Mouse (Mus musculus): ENCODE measurements around the gene 1700016C15Rik. TPM values are rescaled to one million over a fixed set of nuclear protein-coding genes. Genes with fewer than 3 reads are reported as not detected.

1700016C15Rik gene
- polyA plus RNA-seq (2015; fragmentation: Nextera tagmentation; extraction: Ambion mirVana), result not detected in 2 replicates

GRCm38 (mm10) chr1:177729043-177730024 is at the start of gene 1700016C15Rik:
1700016C15Rik (plus strand) TSS chr1:177729814.
- no peaks in the 10 kb centered on the region for H3K36me3 ChIP-seq (ENCODE audit: control insufficient read depth, insufficient read depth, low read length)
- WGBS, result 68% methylated on average over 11 of the region's 11 CpGs
- H3K4me3 ChIP-seq (ENCODE audit: low read length), result no peak within 1 kb of the TSS
- H3K9ac ChIP-seq (ENCODE audit: low read depth, low read length), result no peak within 1 kb of the TSS
- no peak within 1 kb of the TSS for H3K27ac ChIP-seq (ENCODE audit: low read depth, low read length)
- ATAC-seq, result no peak
- H3K9me3 ChIP-seq (ENCODE audit: control insufficient read depth, low read length), result peaks cover 3% of the 10 kb centered on the region
- H3K4me1 ChIP-seq (ENCODE audit: control insufficient read depth, insufficient read depth, low read depth, low read length), result no peaks in the 10 kb centered on the region
- H3K27me3 ChIP-seq (replicated peaks; ENCODE audit: control insufficient read depth, insufficient read depth, low read length), result no peaks in the 10 kb centered on the region
- H3K4me2 ChIP-seq (ENCODE audit: low read length), result no peak within 1 kb of the TSS

- no peak for ATAC-seq
- Histone ChIP-seq H3K36me3 (ENCODE audit: control insufficient read depth, insufficient read depth, low read length) (no peaks in the 10 kb centered on the region), H3K4me1 (ENCODE audit: control insufficient read depth, insufficient read depth, low read depth, low read length) (no peaks in the 10 kb centered on the region; the same call in 1 of the 2 replicates), H3K4me2 (ENCODE audit: low read length) (no peak overlapping the region), H3K4me3 (ENCODE audit: low read length) (no peak overlapping the region), H3K9ac (ENCODE audit: low read depth, low read length) (no peak overlapping the region), H3K27me3 (replicated peaks; ENCODE audit: control insufficient read depth, insufficient read depth, low read length) (no peaks in the 10 kb centered on the region), H3K9me3 (ENCODE audit: control insufficient read depth, low read length) (no peaks in the 10 kb centered on the region), H3K27ac (ENCODE audit: low read depth, low read length) (no peak overlapping the region)
- 89% methylated on average over 11 of the region's 11 CpGs for WGBS
Observed at GRCm38 (mm10) chr1:177681239-177681638, 48.4 kb upstream of the 1700016C15Rik start.

GRCm38 (mm10) chr1:177683931-177684836 is 45.4 kb upstream of the 1700016C15Rik start:
- peak overlapping the region; percentile 5; the same call in 1 of the 2 replicates for H3K4me3 ChIP-seq (ENCODE audit: low read length)
- peak; percentile 71 for ATAC-seq
- H3K4me2 ChIP-seq (ENCODE audit: low read length), result peak overlapping the region; percentile 38
- no peaks in the 10 kb centered on the region for H3K36me3 ChIP-seq (ENCODE audit: control insufficient read depth, insufficient read depth, low read length)
- no peaks in the 10 kb centered on the region; the same call in 1 of the 2 replicates for H3K4me1 ChIP-seq (ENCODE audit: control insufficient read depth, insufficient read depth, low read depth, low read length)
- no peaks in the 10 kb centered on the region for H3K27me3 ChIP-seq (replicated peaks; ENCODE audit: control insufficient read depth, insufficient read depth, low read length)
- 0 out of 2 replicates have a peak overlapping the region, but pooled peaks have one; percentile 9 for H3K9ac ChIP-seq (ENCODE audit: low read depth, low read length)
- no peaks in the 10 kb centered on the region for H3K9me3 ChIP-seq (ENCODE audit: control insufficient read depth, low read length)
- H3K27ac ChIP-seq (ENCODE audit: low read depth, low read length), result no peak overlapping the region; the same call in 1 of the 2 replicates
- 29% methylated on average over 18 of the region's 18 CpGs for WGBS

GRCm38 (mm10) chr1:177684901-177685300 is 44.7 kb upstream of the 1700016C15Rik start:
- Histone ChIP-seq H3K36me3 (ENCODE audit: control insufficient read depth, insufficient read depth, low read length) (no peaks in the 10 kb centered on the region), H3K4me3 (ENCODE audit: low read length) (no peak overlapping the region), H3K4me2 (ENCODE audit: low read length) (no peak overlapping the region), H3K27ac (ENCODE audit: low read depth, low read length) (no peak overlapping the region), H3K4me1 (ENCODE audit: control insufficient read depth, insufficient read depth, low read depth, low read length) (no peaks in the 10 kb centered on the region; the same call in 1 of the 2 replicates), H3K27me3 (replicated peaks; ENCODE audit: control insufficient read depth, insufficient read depth, low read length) (no peaks in the 10 kb centered on the region), H3K9me3 (ENCODE audit: control insufficient read depth, low read length) (no peaks in the 10 kb centered on the region), H3K9ac (ENCODE audit: low read depth, low read length) (no peak overlapping the region)
- peak; percentile 74; the same call in 1 of the 2 replicates for ATAC-seq
- WGBS, result 8% methylated on average over 3 of the region's 3 CpGs

- Histone ChIP-seq H3K9me3 (ENCODE audit: control insufficient read depth, low read length) (no peaks in the 10 kb centered on the region), H3K4me2 (ENCODE audit: low read length) (no peak overlapping the region), H3K4me3 (ENCODE audit: low read length) (no peak overlapping the region), H3K4me1 (ENCODE audit: control insufficient read depth, insufficient read depth, low read depth, low read length) (no peaks in the 10 kb centered on the region; the same call in 1 of the 2 replicates), H3K36me3 (ENCODE audit: control insufficient read depth, insufficient read depth, low read length) (no peaks in the 10 kb centered on the region), H3K27me3 (replicated peaks; ENCODE audit: control insufficient read depth, insufficient read depth, low read length) (no peaks in the 10 kb centered on the region), H3K9ac (ENCODE audit: low read depth, low read length) (no peak overlapping the region), H3K27ac (ENCODE audit: low read depth, low read length) (no peak overlapping the region)
- ATAC-seq, result no peak
- 78% methylated on average over 3 of the region's 3 CpGs for WGBS
Observed at GRCm38 (mm10) chr1:177686137-177686536, 43.5 kb upstream of the 1700016C15Rik start.

GRCm38 (mm10) chr1:177686982-177687381 is 42.6 kb upstream of the 1700016C15Rik start:
- H3K9ac ChIP-seq (ENCODE audit: low read depth, low read length), result no peak overlapping the region
- no peaks in the 10 kb centered on the region; the same call in 1 of the 2 replicates for H3K4me1 ChIP-seq (ENCODE audit: control insufficient read depth, insufficient read depth, low read depth, low read length)
- H3K36me3 ChIP-seq (ENCODE audit: control insufficient read depth, insufficient read depth, low read length), result no peaks in the 10 kb centered on the region
- no peaks in the 10 kb centered on the region for H3K27me3 ChIP-seq (replicated peaks; ENCODE audit: control insufficient read depth, insufficient read depth, low read length)
- ATAC-seq, result no peak
- H3K9me3 ChIP-seq (ENCODE audit: control insufficient read depth, low read length), result no peaks in the 10 kb centered on the region
- H3K27ac ChIP-seq (ENCODE audit: low read depth, low read length), result no peak overlapping the region
- no peak overlapping the region for H3K4me3 ChIP-seq (ENCODE audit: low read length)
- WGBS, result 80% methylated on average over 5 of the region's 5 CpGs
- H3K4me2 ChIP-seq (ENCODE audit: low read length), result no peak overlapping the region

- H3K9ac ChIP-seq (ENCODE audit: low read depth, low read length), result no peak overlapping the region
Observed at GRCm38 (mm10) chr1:177692491-177692890, 37.1 kb upstream of the 1700016C15Rik start.

GRCm38 (mm10) chr1:177693486-177694252 is 35.9 kb upstream of the 1700016C15Rik start:
- no peaks in the 10 kb centered on the region for H3K9me3 ChIP-seq (ENCODE audit: control insufficient read depth, low read length)
- no peak overlapping the region for H3K9ac ChIP-seq (ENCODE audit: low read depth, low read length)
- H3K4me3 ChIP-seq (ENCODE audit: low read length), result no peak overlapping the region
- H3K27me3 ChIP-seq (replicated peaks; ENCODE audit: control insufficient read depth, insufficient read depth, low read length), result no peaks in the 10 kb centered on the region
- H3K4me2 ChIP-seq (ENCODE audit: low read length), result no peak overlapping the region
- H3K36me3 ChIP-seq (ENCODE audit: control insufficient read depth, insufficient read depth, low read length), result no peaks in the 10 kb centered on the region
- no peak overlapping the region for H3K27ac ChIP-seq (ENCODE audit: low read depth, low read length)
- ATAC-seq, result no peak
- 82% methylated on average over 9 of the region's 9 CpGs for WGBS
- H3K4me1 ChIP-seq (ENCODE audit: control insufficient read depth, insufficient read depth, low read depth, low read length), result no peaks in the 10 kb centered on the region

More at GRCm38 (mm10) chr1:177692491-177692890, 37.1 kb upstream of the 1700016C15Rik start:
- H3K9me3 ChIP-seq (ENCODE audit: control insufficient read depth, low read length), result no peaks in the 10 kb centered on the region
- H3K4me1 ChIP-seq (ENCODE audit: control insufficient read depth, insufficient read depth, low read depth, low read length), result no peaks in the 10 kb centered on the region
- no peak overlapping the region for H3K4me3 ChIP-seq (ENCODE audit: low read length)
- no peaks in the 10 kb centered on the region for H3K36me3 ChIP-seq (ENCODE audit: control insufficient read depth, insufficient read depth, low read length)
- 72% methylated on average over 11 of the region's 11 CpGs for WGBS
- no peaks in the 10 kb centered on the region for H3K27me3 ChIP-seq (replicated peaks; ENCODE audit: control insufficient read depth, insufficient read depth, low read length)
- no peak for ATAC-seq
- H3K27ac ChIP-seq (ENCODE audit: low read depth, low read length), result no peak overlapping the region
- H3K4me2 ChIP-seq (ENCODE audit: low read length), result no peak overlapping the region

Data from hindbrain, embryonic 16.5 days (tissue).